Mouse (Mus musculus): ENCODE results near the gene Rbm38. TPM values are rescaled to one million over a fixed set of nuclear protein-coding genes. Genes with fewer than 3 reads are reported as not detected.

The Rbm38 gene
- polyA plus RNA-seq, 1 experiment from 2014 or later: 53.0 TPM

GRCm38 (mm10) chr2:173021633-173022055, 1.3 kb downstream of the Rbm38 start:
- WGBS: under 1% methylated on average over 54 of the region's 54 CpGs
- peaks cover 8% of the 10 kb centered on the region for H3K27me3 ChIP-seq (replicated peaks; ENCODE audit: control insufficient read depth, insufficient read depth, low read length)
- peak overlapping the region; percentile 65 for H3K9ac ChIP-seq (ENCODE audit: low read length)
- H3K9me3 ChIP-seq (ENCODE audit: control insufficient read depth, low read length): no peaks in the 10 kb centered on the region
- H3K4me1 ChIP-seq (replicated peaks; ENCODE audit: control insufficient read depth, insufficient read depth, low read length): peaks cover 30% of the 10 kb centered on the region
- no peaks in the 10 kb centered on the region for H3K36me3 ChIP-seq (ENCODE audit: control insufficient read depth, insufficient read depth, low read length)
- H3K4me2 ChIP-seq (ENCODE audit: low read length): peak overlapping the region; percentile 75
- DNase-seq (ENCODE audit: low spot score) (peak; percentile 96), ATAC-seq (replicated peaks; ENCODE audit: low FRiP score, low TSS enrichment, low read depth) (peak; percentile 69)
- peak overlapping the region; percentile 75 for H3K27ac ChIP-seq (ENCODE audit: low read depth)
- peak overlapping the region; percentile 83 for H3K4me3 ChIP-seq (ENCODE audit: low read depth, low read length)

DNA sequence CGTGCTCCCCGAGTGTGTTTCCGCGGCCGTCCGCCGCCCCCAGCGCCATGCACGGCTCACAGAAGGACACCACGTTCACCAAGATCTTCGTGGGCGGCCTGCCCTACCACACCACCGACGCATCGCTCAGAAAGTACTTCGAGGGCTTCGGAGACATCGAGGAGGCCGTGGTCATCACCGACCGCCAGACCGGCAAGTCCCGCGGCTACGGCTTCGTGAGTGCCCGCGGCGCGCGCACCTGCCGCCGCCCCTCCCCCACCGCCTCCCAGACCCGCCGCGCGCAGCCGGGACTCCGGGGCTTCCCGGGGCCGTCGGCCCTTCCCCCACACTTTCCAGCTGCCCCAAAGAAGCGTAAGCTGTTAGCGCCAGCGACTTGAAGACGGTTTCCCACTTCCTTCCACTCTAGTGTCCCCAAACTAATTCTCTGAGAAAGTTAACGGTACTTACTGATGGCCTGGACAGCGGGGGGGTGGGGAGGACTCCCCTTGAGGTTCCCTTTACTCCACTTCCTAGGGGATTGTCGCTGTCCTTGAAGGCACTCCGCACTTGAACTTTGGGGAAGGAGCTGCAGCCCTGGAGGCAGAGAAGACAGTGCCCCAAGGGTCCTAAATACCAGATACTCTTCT, 1.9 kb downstream of the Rbm38 start:
- peak overlapping the region; percentile 83 for H3K4me3 ChIP-seq (ENCODE audit: low read depth, low read length)
- H3K4me2 ChIP-seq (ENCODE audit: low read length): peak overlapping the region; percentile 75
- peak overlapping the region; percentile 75 for H3K27ac ChIP-seq (ENCODE audit: low read depth)
- under 1% methylated on average over 51 of the region's 51 CpGs for WGBS
- peak overlapping the region; percentile 65 for H3K9ac ChIP-seq (ENCODE audit: low read length)
- H3K9me3 ChIP-seq (ENCODE audit: control insufficient read depth, low read length): no peaks in the 10 kb centered on the region
- DNase-seq (ENCODE audit: low spot score): peak; percentile 83
- peak; percentile 18 for ATAC-seq (replicated peaks; ENCODE audit: low FRiP score, low TSS enrichment, low read depth)
- H3K4me1 ChIP-seq (replicated peaks; ENCODE audit: control insufficient read depth, insufficient read depth, low read length): peaks cover 30% of the 10 kb centered on the region
- no peaks in the 10 kb centered on the region for H3K36me3 ChIP-seq (ENCODE audit: control insufficient read depth, insufficient read depth, low read length)
- peaks cover 8% of the 10 kb centered on the region for H3K27me3 ChIP-seq (replicated peaks; ENCODE audit: control insufficient read depth, insufficient read depth, low read length)

DNA sequence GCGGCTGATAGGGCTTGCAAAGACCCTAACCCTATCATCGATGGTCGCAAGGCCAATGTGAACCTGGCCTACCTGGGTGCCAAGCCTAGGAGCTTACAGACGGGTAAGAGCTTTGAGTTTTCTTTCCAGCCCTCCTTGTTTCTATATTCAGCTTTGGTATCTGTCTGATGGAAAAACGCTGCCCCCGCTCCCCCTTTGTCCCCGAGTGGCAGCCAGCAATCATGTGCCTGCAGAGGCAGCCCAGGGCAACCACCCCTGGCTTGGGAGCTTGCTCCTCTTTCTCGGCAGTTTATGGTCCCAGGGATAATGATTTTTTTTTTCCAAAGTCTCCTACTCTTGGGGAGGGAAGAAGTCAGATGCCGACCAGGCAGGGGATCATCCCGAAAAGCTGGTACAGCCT, 2.5 kb downstream of the Rbm38 start:
- H3K4me2 ChIP-seq (ENCODE audit: low read length): peak overlapping the region; percentile 75
- peak overlapping the region; percentile 65 for H3K9ac ChIP-seq (ENCODE audit: low read length)
- H3K4me3 ChIP-seq (ENCODE audit: low read depth, low read length): peak overlapping the region; percentile 83
- peaks cover 3% of the 10 kb centered on the region for H3K36me3 ChIP-seq (ENCODE audit: control insufficient read depth, insufficient read depth, low read length)
- peaks cover 30% of the 10 kb centered on the region for H3K4me1 ChIP-seq (replicated peaks; ENCODE audit: control insufficient read depth, insufficient read depth, low read length)
- peaks cover 8% of the 10 kb centered on the region for H3K27me3 ChIP-seq (replicated peaks; ENCODE audit: control insufficient read depth, insufficient read depth, low read length)
- H3K27ac ChIP-seq (ENCODE audit: low read depth): no peak overlapping the region
- no peaks in the 10 kb centered on the region for H3K9me3 ChIP-seq (ENCODE audit: control insufficient read depth, low read length)
- ATAC-seq (replicated peaks; ENCODE audit: low FRiP score, low TSS enrichment, low read depth) (no peak), DNase-seq (ENCODE audit: low spot score) (no peak)
- WGBS: 33% methylated on average over 10 of the region's 10 CpGs

GRCm38 (mm10) chr2:173023371-173023851, 3.1 kb downstream of the Rbm38 start:
- DNase-seq (ENCODE audit: low spot score) (no peak), ATAC-seq (replicated peaks; ENCODE audit: low FRiP score, low TSS enrichment, low read depth) (no peak)
- peaks cover 8% of the 10 kb centered on the region for H3K27me3 ChIP-seq (replicated peaks; ENCODE audit: control insufficient read depth, insufficient read depth, low read length)
- peak overlapping the region; percentile 83 for H3K4me3 ChIP-seq (ENCODE audit: low read depth, low read length)
- peak overlapping the region; percentile 75 for H3K4me2 ChIP-seq (ENCODE audit: low read length)
- no peak overlapping the region; the same call in 1 of the 2 replicates for H3K9ac ChIP-seq (ENCODE audit: low read length)
- H3K27ac ChIP-seq (ENCODE audit: low read depth): no peak overlapping the region
- H3K36me3 ChIP-seq (ENCODE audit: control insufficient read depth, insufficient read depth, low read length): peaks cover 7% of the 10 kb centered on the region
- no peaks in the 10 kb centered on the region for H3K9me3 ChIP-seq (ENCODE audit: control insufficient read depth, low read length)
- 79% methylated on average over 7 of the region's 7 CpGs for WGBS
- peaks cover 30% of the 10 kb centered on the region for H3K4me1 ChIP-seq (replicated peaks; ENCODE audit: control insufficient read depth, insufficient read depth, low read length)

DNA sequence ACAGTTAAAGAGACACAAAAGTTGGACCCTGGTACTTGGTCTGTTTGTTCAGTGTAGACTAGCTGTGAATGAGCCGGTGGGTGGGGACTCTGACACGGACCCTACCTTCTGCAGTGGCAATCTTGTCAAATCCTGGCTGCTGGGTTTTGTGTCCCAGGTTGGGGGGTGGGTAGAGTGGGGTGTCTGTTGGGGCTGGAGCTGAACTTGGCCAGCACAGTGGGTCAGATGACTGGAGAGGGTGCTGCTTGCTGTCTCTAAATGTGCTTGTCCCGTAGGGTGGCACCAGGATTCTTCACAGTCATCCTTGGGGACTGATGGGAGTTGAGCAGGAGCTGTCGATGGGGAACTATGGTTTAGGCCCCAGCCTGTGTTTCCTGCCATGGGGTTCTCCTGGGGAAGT, 3.7 kb downstream of the Rbm38 start:
- Histone ChIP-seq H3K27ac (ENCODE audit: low read depth) (no peak overlapping the region), H3K9me3 (ENCODE audit: control insufficient read depth, low read length) (no peaks in the 10 kb centered on the region), H3K36me3 (ENCODE audit: control insufficient read depth, insufficient read depth, low read length) (peaks cover 12% of the 10 kb centered on the region), H3K4me1 (replicated peaks; ENCODE audit: control insufficient read depth, insufficient read depth, low read length) (peaks cover 30% of the 10 kb centered on the region), H3K4me3 (ENCODE audit: low read depth, low read length) (0 out of 2 replicates have a peak overlapping the region, but pooled peaks have one; percentile 4), H3K4me2 (ENCODE audit: low read length) (peak overlapping the region; percentile 75), H3K9ac (ENCODE audit: low read length) (no peak overlapping the region), H3K27me3 (replicated peaks; ENCODE audit: control insufficient read depth, insufficient read depth, low read length) (peaks cover 8% of the 10 kb centered on the region)
- DNase-seq (ENCODE audit: low spot score) (no peak), ATAC-seq (replicated peaks; ENCODE audit: low FRiP score, low TSS enrichment, low read depth) (no peak)
- 75% methylated on average over 4 of the region's 4 CpGs for WGBS

GRCm38 (mm10) chr2:173024392-173024791, 4.1 kb downstream of the Rbm38 start:
- no peak for ATAC-seq (replicated peaks; ENCODE audit: low FRiP score, low TSS enrichment, low read depth)
- Histone ChIP-seq H3K4me2 (ENCODE audit: low read length) (peak overlapping the region; percentile 75), H3K27ac (ENCODE audit: low read depth) (no peak overlapping the region; the same call in 1 of the 2 replicates), H3K9ac (ENCODE audit: low read length) (no peak overlapping the region), H3K4me1 (replicated peaks; ENCODE audit: control insufficient read depth, insufficient read depth, low read length) (peaks cover 29% of the 10 kb centered on the region), H3K9me3 (ENCODE audit: control insufficient read depth, low read length) (no peaks in the 10 kb centered on the region), H3K4me3 (ENCODE audit: low read depth, low read length) (no peak overlapping the region), H3K36me3 (ENCODE audit: control insufficient read depth, insufficient read depth, low read length) (peaks cover 14% of the 10 kb centered on the region), H3K27me3 (replicated peaks; ENCODE audit: control insufficient read depth, insufficient read depth, low read length) (peaks cover 8% of the 10 kb centered on the region)
- no peak for DNase-seq (ENCODE audit: low spot score)
- 78% methylated on average over 8 of the region's 8 CpGs for WGBS

- Histone ChIP-seq H3K4me2 (ENCODE audit: low read length) (no peak overlapping the region), H3K4me1 (replicated peaks; ENCODE audit: control insufficient read depth, insufficient read depth, low read length) (peaks cover 26% of the 10 kb centered on the region), H3K9ac (ENCODE audit: low read length) (no peak overlapping the region), H3K36me3 (ENCODE audit: control insufficient read depth, insufficient read depth, low read length) (peaks cover 16% of the 10 kb centered on the region), H3K4me3 (ENCODE audit: low read depth, low read length) (no peak overlapping the region), H3K9me3 (ENCODE audit: control insufficient read depth, low read length) (no peaks in the 10 kb centered on the region), H3K27ac (ENCODE audit: low read depth) (no peak overlapping the region), H3K27me3 (replicated peaks; ENCODE audit: control insufficient read depth, insufficient read depth, low read length) (peaks cover 8% of the 10 kb centered on the region)
- WGBS: 31% methylated on average over 4 of the region's 4 CpGs
- ATAC-seq (replicated peaks; ENCODE audit: low FRiP score, low TSS enrichment, low read depth) (no peak), DNase-seq (ENCODE audit: low spot score) (no peak)
Measured at GRCm38 (mm10) chr2:173024938-173025337, 4.6 kb downstream of the Rbm38 start.

- Histone ChIP-seq H3K27ac (ENCODE audit: low read depth) (no peak overlapping the region), H3K4me2 (ENCODE audit: low read length) (no peak overlapping the region), H3K36me3 (ENCODE audit: control insufficient read depth, insufficient read depth, low read length) (peaks cover 26% of the 10 kb centered on the region), H3K27me3 (replicated peaks; ENCODE audit: control insufficient read depth, insufficient read depth, low read length) (no peaks in the 10 kb centered on the region), H3K9ac (ENCODE audit: low read length) (no peak overlapping the region), H3K4me3 (ENCODE audit: low read depth, low read length) (no peak overlapping the region), H3K9me3 (ENCODE audit: control insufficient read depth, low read length) (no peaks in the 10 kb centered on the region), H3K4me1 (replicated peaks; ENCODE audit: control insufficient read depth, insufficient read depth, low read length) (peaks cover 26% of the 10 kb centered on the region)
- DNase-seq (ENCODE audit: low spot score): no peak
- 76% methylated on average over 5 of the region's 5 CpGs for WGBS
- no peak for ATAC-seq (replicated peaks; ENCODE audit: low FRiP score, low TSS enrichment, low read depth)
Measured at GRCm38 (mm10) chr2:173026286-173026685, 6.0 kb downstream of the Rbm38 start.

GRCm38 (mm10) chr2:173026688-173027131, 6.4 kb downstream of the Rbm38 start:
- Histone ChIP-seq H3K36me3 (ENCODE audit: control insufficient read depth, insufficient read depth, low read length) (peaks cover 30% of the 10 kb centered on the region), H3K4me3 (ENCODE audit: low read depth, low read length) (no peak overlapping the region), H3K27ac (ENCODE audit: low read depth) (no peak overlapping the region), H3K9ac (ENCODE audit: low read length) (no peak overlapping the region), H3K4me2 (ENCODE audit: low read length) (no peak overlapping the region), H3K4me1 (replicated peaks; ENCODE audit: control insufficient read depth, insufficient read depth, low read length) (peaks cover 26% of the 10 kb centered on the region), H3K27me3 (replicated peaks; ENCODE audit: control insufficient read depth, insufficient read depth, low read length) (no peaks in the 10 kb centered on the region), H3K9me3 (ENCODE audit: control insufficient read depth, low read length) (no peaks in the 10 kb centered on the region)
- no peak for DNase-seq (ENCODE audit: low spot score)
- WGBS: 54% methylated on average over 3 of the region's 3 CpGs
- ATAC-seq (replicated peaks; ENCODE audit: low FRiP score, low TSS enrichment, low read depth): 0 out of 2 replicates have a peak, but pooled peaks have one; percentile 10

Data from intestine, embryonic 14.5 days (tissue).